Mouse (Mus musculus): ENCODE results near the gene Scarb1. TPM values are rescaled to one million over a fixed set of nuclear protein-coding genes. Genes with fewer than 3 reads are reported as not detected.
"Not testable (repeated sequence)": the region's sequence is repeated elsewhere in the genome, so short reads cannot be mapped to it uniquely, and the experiment has no call there.

The Scarb1 gene
- polyA plus RNA-seq (2015; fragmentation: Nextera tagmentation; extraction: Ambion mirVana): 43.8 and 51.6 TPM in 2 replicates

- Histone ChIP-seq H3K4me1 (ENCODE audit: control insufficient read depth, insufficient read depth, low read length) (peaks cover 15% of the 10 kb centered on the region), H3K36me3 (ENCODE audit: control insufficient read depth, insufficient read depth, low read length) (no peaks in the 10 kb centered on the region), H3K4me3 (ENCODE audit: low read depth, low read length) (peak within 1 kb of the TSS; percentile 79), H3K9me3 (replicated peaks; ENCODE audit: control insufficient read depth, low read length, poor library complexity, severe bottlenecking) (no peaks in the 10 kb centered on the region), H3K4me2 (ENCODE audit: low read length) (peak within 1 kb of the TSS; percentile 90), H3K9ac (ENCODE audit: low read depth, low read length) (peak within 1 kb of the TSS; percentile 82), H3K27ac (ENCODE audit: low read length) (no peak within 1 kb of the TSS), H3K27me3 (ENCODE audit: control insufficient read depth, insufficient read depth, low read depth, low read length) (peaks cover 3% of the 10 kb centered on the region)
- under 1% methylated on average over 39 of the region's 42 CpGs for WGBS
- peak; percentile 77 for ATAC-seq
These were observed at the start of gene Scarb1 for GRCm38 (mm10) chr5:125340547-125341262. TSS of gene Scarb1 (minus strand) at chr5:125341094.

DNA sequence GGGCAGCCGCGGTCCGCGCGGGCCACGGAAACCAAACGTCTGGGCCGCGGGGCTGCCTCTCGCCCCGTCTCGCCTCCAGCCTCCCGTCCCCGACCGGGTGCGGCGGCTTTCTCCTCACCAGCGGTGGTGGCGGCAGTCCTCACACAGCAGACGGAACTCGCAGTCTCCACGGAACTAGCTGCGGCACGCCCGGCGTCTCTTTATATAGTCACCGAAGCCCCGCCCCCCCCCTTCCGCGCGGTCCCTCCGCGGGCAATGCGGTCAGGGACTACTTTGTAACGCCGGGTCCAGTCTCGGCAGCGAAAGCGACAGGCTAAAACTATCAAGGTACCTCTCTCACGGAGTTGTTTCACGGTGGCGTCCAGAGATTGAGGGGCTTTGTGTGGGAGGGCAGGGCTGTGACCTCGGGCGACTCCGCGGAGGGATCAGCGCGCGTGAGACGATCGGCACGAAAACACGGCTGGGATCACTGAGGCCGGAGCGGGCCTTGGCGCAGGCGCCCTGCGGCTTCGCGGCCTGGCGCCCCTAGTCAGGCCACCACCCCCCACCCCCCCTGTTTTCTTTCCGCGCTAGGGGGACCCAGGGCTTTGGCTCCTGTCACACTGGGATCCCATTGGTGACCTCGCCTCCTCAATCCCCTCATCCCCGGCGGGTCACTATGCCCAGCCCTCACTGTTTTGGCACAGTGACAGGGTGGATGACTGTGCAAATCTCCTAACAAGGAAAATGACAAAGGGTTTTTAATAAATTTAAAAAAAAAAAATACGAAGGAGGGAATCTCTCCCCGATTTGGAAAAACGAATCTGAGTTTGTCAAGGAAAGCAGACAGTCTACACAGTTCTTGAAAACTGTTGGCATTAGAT, 48.9 kb upstream of the Scarb1 start, which contains the start of gene Ubc:
Gene Ubc (minus strand): TSS at position 624 of the 863 bp plus-strand sequence.
- Histone ChIP-seq H3K9ac (ENCODE audit: low read depth, low read length) (peak within 1 kb of the TSS; percentile 100), H3K36me3 (ENCODE audit: control insufficient read depth, insufficient read depth, low read length) (peaks cover 9% of the 10 kb centered on the region), H3K4me1 (ENCODE audit: control insufficient read depth, insufficient read depth, low read length) (peaks cover 46% of the 10 kb centered on the region), H3K27ac (ENCODE audit: low read length) (peak within 1 kb of the TSS; percentile 99), H3K4me2 (ENCODE audit: low read length) (peak within 1 kb of the TSS; percentile 88), H3K27me3 (ENCODE audit: control insufficient read depth, insufficient read depth, low read depth, low read length) (no peaks in the 10 kb centered on the region), H3K4me3 (ENCODE audit: low read depth, low read length) (peak within 1 kb of the TSS; percentile 100), H3K9me3 (replicated peaks; ENCODE audit: control insufficient read depth, low read length, poor library complexity, severe bottlenecking) (no peaks in the 10 kb centered on the region)
- ATAC-seq: peak; percentile 50
- WGBS: under 1% methylated on average over 68 of the region's 69 CpGs

DNA sequence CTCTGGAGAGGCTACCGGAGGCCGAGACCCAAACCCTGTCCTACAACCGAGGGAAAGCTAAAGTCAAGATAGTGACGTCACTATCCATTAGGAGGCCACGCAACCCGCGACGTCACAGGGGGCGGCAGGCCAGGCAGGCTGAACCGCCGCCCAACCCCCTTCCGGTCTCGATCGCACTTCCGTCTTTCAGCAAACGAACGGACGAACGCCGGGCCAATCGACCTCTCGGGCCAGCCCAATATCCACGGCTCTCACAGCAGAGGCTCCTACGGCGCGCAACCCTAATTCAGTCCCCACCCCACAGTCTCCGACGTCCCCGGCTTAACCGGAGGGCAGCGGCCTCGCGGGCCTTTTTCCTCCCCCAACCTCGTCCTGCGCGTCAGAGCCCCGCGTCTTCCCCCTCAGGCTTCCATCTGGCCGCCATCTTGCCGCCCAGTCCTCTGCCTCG, 48.3 kb upstream of the Scarb1 start, which contains the start of gene Gm10382:
Gene Gm10382 (plus strand): TSS at position 192 of the 448 bp plus-strand sequence.
- peak within 1 kb of the TSS; percentile 88 for H3K4me2 ChIP-seq (ENCODE audit: low read length)
- H3K4me3 ChIP-seq (ENCODE audit: low read depth, low read length): peak within 1 kb of the TSS; percentile 100
- 0% methylated on average over 37 of the region's 41 CpGs for WGBS
- peaks cover 45% of the 10 kb centered on the region for H3K4me1 ChIP-seq (ENCODE audit: control insufficient read depth, insufficient read depth, low read length)
- no peaks in the 10 kb centered on the region for H3K27me3 ChIP-seq (ENCODE audit: control insufficient read depth, insufficient read depth, low read depth, low read length)
- peak within 1 kb of the TSS; percentile 99 for H3K27ac ChIP-seq (ENCODE audit: low read length)
- peak within 1 kb of the TSS; percentile 100 for H3K9ac ChIP-seq (ENCODE audit: low read depth, low read length)
- H3K9me3 ChIP-seq (replicated peaks; ENCODE audit: control insufficient read depth, low read length, poor library complexity, severe bottlenecking): no peaks in the 10 kb centered on the region
- ATAC-seq: peak; percentile 15
- H3K36me3 ChIP-seq (ENCODE audit: control insufficient read depth, insufficient read depth, low read length): peaks cover 14% of the 10 kb centered on the region

- Histone ChIP-seq H3K36me3 (ENCODE audit: control insufficient read depth, insufficient read depth, low read length) (peaks cover 14% of the 10 kb centered on the region), H3K4me3 (ENCODE audit: low read depth, low read length) (peak overlapping the region; percentile 100), H3K9ac (ENCODE audit: low read depth, low read length) (peak overlapping the region; percentile 100), H3K4me2 (ENCODE audit: low read length) (peak overlapping the region; percentile 88), H3K27ac (ENCODE audit: low read length) (no peak overlapping the region; the same call in 1 of the 2 replicates), H3K27me3 (ENCODE audit: control insufficient read depth, insufficient read depth, low read depth, low read length) (no peaks in the 10 kb centered on the region), H3K9me3 (replicated peaks; ENCODE audit: control insufficient read depth, low read length, poor library complexity, severe bottlenecking) (no peaks in the 10 kb centered on the region), H3K4me1 (ENCODE audit: control insufficient read depth, insufficient read depth, low read length) (peaks cover 41% of the 10 kb centered on the region)
- ATAC-seq: no peak
- WGBS: 26% methylated on average over 13 of the region's 13 CpGs
These were observed 47.6 kb upstream of the Scarb1 start for GRCm38 (mm10) chr5:125388358-125389092.

GRCm38 (mm10) chr5:125387295-125387694, 46.4 kb upstream of the Scarb1 start:
- H3K4me2 ChIP-seq (ENCODE audit: low read length); H3K4me3 ChIP-seq (ENCODE audit: low read depth, low read length); H3K27ac ChIP-seq (ENCODE audit: low read length); H3K9ac ChIP-seq (ENCODE audit: low read depth, low read length); H3K9me3 ChIP-seq (replicated peaks; ENCODE audit: control insufficient read depth, low read length, poor library complexity, severe bottlenecking); ATAC-seq; H3K27me3 ChIP-seq (ENCODE audit: control insufficient read depth, insufficient read depth, low read depth, low read length): not testable (repeated sequence)
- Histone ChIP-seq H3K4me1 (ENCODE audit: control insufficient read depth, insufficient read depth, low read length) (peaks cover 33% of the 10 kb centered on the region), H3K36me3 (ENCODE audit: control insufficient read depth, insufficient read depth, low read length) (peaks cover 14% of the 10 kb centered on the region)
- WGBS: 84% methylated on average over 5 of the region's 6 CpGs

GRCm38 (mm10) chr5:125385215-125385940, 44.5 kb upstream of the Scarb1 start:
- Histone ChIP-seq H3K27ac (ENCODE audit: low read length) (no peak overlapping the region), H3K4me2 (ENCODE audit: low read length) (peak overlapping the region; percentile 29), H3K9ac (ENCODE audit: low read depth, low read length) (no peak overlapping the region), H3K4me3 (ENCODE audit: low read depth, low read length) (0 out of 2 replicates have a peak overlapping the region, but pooled peaks have one; percentile 3), H3K36me3 (ENCODE audit: control insufficient read depth, insufficient read depth, low read length) (peaks cover 14% of the 10 kb centered on the region), H3K4me1 (ENCODE audit: control insufficient read depth, insufficient read depth, low read length) (peaks cover 28% of the 10 kb centered on the region), H3K27me3 (ENCODE audit: control insufficient read depth, insufficient read depth, low read depth, low read length) (no peaks in the 10 kb centered on the region), H3K9me3 (replicated peaks; ENCODE audit: control insufficient read depth, low read length, poor library complexity, severe bottlenecking) (no peaks in the 10 kb centered on the region)
- WGBS: 74% methylated on average over 8 of the region's 8 CpGs
- ATAC-seq: no peak

GRCm38 (mm10) chr5:125384512-125385214, 43.8 kb upstream of the Scarb1 start:
- 85% methylated on average over 2 of the region's 2 CpGs for WGBS
- no peaks in the 10 kb centered on the region for H3K27me3 ChIP-seq (ENCODE audit: control insufficient read depth, insufficient read depth, low read depth, low read length)
- H3K36me3 ChIP-seq (ENCODE audit: control insufficient read depth, insufficient read depth, low read length): peaks cover 14% of the 10 kb centered on the region
- no peak overlapping the region for H3K27ac ChIP-seq (ENCODE audit: low read length)
- H3K9me3 ChIP-seq (replicated peaks; ENCODE audit: control insufficient read depth, low read length, poor library complexity, severe bottlenecking): no peaks in the 10 kb centered on the region
- H3K9ac ChIP-seq (ENCODE audit: low read depth, low read length): no peak overlapping the region
- H3K4me1 ChIP-seq (ENCODE audit: control insufficient read depth, insufficient read depth, low read length): peaks cover 25% of the 10 kb centered on the region
- no peak for ATAC-seq
- no peak overlapping the region for H3K4me2 ChIP-seq (ENCODE audit: low read length)
- no peak overlapping the region for H3K4me3 ChIP-seq (ENCODE audit: low read depth, low read length)

Measured in midbrain, embryonic 16.5 days (tissue).